In the genomic region with DNA sequence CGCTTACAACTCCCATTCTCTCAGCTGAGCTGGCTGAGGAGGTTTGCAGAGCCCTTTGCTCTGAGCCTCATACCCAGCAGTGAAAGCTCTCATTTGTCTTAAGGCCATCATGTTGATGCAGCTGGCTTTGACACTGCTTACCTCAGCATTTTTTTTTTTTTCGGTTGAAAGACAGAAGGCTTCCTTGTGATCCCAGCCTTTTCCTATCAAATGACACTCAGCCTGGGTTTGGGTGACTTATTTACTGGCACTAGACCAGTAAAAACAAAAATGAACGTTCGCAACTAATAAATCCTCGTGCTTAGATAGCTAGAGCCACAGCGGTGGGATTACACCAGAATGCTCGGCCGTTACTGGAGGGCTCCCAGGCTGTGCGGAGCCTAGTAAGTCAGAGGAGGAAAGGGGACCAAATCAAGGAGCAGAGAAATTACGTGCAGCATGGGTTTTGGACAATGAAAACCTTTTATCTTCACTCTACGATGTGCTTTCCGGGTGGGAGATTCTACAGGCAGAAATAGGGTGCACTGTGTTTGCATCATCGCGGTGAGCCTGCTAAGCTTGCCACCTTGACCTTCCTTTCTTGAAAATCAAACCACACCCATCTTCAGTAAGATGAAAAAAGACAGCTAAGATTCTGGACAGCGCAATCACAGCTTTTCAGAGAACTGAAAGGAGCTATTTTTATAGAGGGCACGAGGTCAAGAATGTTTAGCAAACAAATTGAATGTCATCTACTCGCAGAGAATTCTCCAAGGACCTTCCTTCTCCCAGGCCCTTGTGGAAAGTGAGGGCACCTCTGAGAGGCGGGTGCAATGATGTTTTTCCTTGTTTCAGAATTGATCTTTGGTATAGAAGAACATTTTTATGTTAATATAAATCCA, we compare ENCODE assay signal across 8 mouse cellular contexts.
A peak's percentile ranks its signal among the peaks of the same experiment; 100 is the strongest.
DNase-seq lines count a peak whose midpoint lies in the region; ATAC-seq lines count a peak whose summit lies in the region.

No protein-coding gene starts in this region.

- intact Hi-C loops in gastrocnemius, postnatal 14 days (cut with DNase I; ENCODE audit: low total_unique reads) = no loop called here

- peak overlapping the region; percentile 33 for H3K4me2 ChIP-seq in hindbrain, embryonic 13.5 days
- H3K4me2 ChIP-seq in limb, embryonic 13.5 days (replicated peaks) = peak overlapping the region; percentile 10
- H3K4me2 ChIP-seq in neural tube, embryonic 13.5 days = peak overlapping the region; percentile 38

- peak; percentile 17 for DNase-seq in gastrocnemius, postnatal 14 days
- no peak for DNase-seq in gastrocnemius, adult 18-20 months (ENCODE audit: low spot score)
- no peak for DNase-seq in forebrain, embryonic 10.5 days (ENCODE audit: extremely low spot score, low spot score)
- no peak for DNase-seq in ovary, postnatal 14 days (ENCODE audit: low spot score)
- DNase-seq in cerebellum, adult 9-10 months = no peak

- no peaks in the 10 kb centered on the region for H3K27me3 ChIP-seq in forebrain, embryonic 10.5 days (ENCODE audit: poor library complexity, severe bottlenecking)
- no peaks in the 10 kb centered on the region for H3K27me3 ChIP-seq in hindbrain, embryonic 13.5 days
- no peaks in the 10 kb centered on the region for H3K27me3 ChIP-seq in limb, embryonic 13.5 days
- H3K27me3 ChIP-seq in neural tube, embryonic 13.5 days = no peaks in the 10 kb centered on the region

- H3K36me3 ChIP-seq in forebrain, embryonic 10.5 days (replicated peaks) = no peaks in the 10 kb centered on the region
- H3K36me3 ChIP-seq in hindbrain, embryonic 13.5 days = no peaks in the 10 kb centered on the region
- no peaks in the 10 kb centered on the region for H3K36me3 ChIP-seq in limb, embryonic 13.5 days
- H3K36me3 ChIP-seq in neural tube, embryonic 13.5 days = no peaks in the 10 kb centered on the region

- H3K9me3 ChIP-seq in forebrain, embryonic 10.5 days = no peaks in the 10 kb centered on the region
- H3K9me3 ChIP-seq in hindbrain, embryonic 13.5 days = no peaks in the 10 kb centered on the region
- no peaks in the 10 kb centered on the region for H3K9me3 ChIP-seq in limb, embryonic 13.5 days
- no peaks in the 10 kb centered on the region for H3K9me3 ChIP-seq in neural tube, embryonic 13.5 days

- peaks cover 25% of the 10 kb centered on the region for H3K4me1 ChIP-seq in forebrain, embryonic 10.5 days
- peaks cover 20% of the 10 kb centered on the region for H3K4me1 ChIP-seq in hindbrain, embryonic 13.5 days (replicated peaks)
- H3K4me1 ChIP-seq in limb, embryonic 13.5 days = peaks cover 18% of the 10 kb centered on the region
- peaks cover 23% of the 10 kb centered on the region for H3K4me1 ChIP-seq in neural tube, embryonic 13.5 days (replicated peaks)

- peak overlapping the region; percentile 75 for H3K27ac ChIP-seq in forebrain, embryonic 10.5 days
- peak overlapping the region; percentile 80 for H3K27ac ChIP-seq in hindbrain, embryonic 13.5 days
- peak overlapping the region; percentile 65; the same call in 1 of the 2 replicates for H3K27ac ChIP-seq in limb, embryonic 13.5 days
- H3K27ac ChIP-seq in neural tube, embryonic 13.5 days (replicated peaks) = peak overlapping the region; percentile 88

- peak overlapping the region; percentile 51 for H3K9ac ChIP-seq in hindbrain, embryonic 13.5 days
- H3K9ac ChIP-seq in limb, embryonic 13.5 days = no peak overlapping the region
- peak overlapping the region; percentile 50 for H3K9ac ChIP-seq in neural tube, embryonic 13.5 days

- H3K4me3 ChIP-seq in forebrain, embryonic 10.5 days = no peak overlapping the region; the same call in 1 of the 2 replicates
- H3K4me3 ChIP-seq in hindbrain, embryonic 13.5 days = no peak overlapping the region
- no peak overlapping the region for H3K4me3 ChIP-seq in limb, embryonic 13.5 days
- H3K4me3 ChIP-seq in neural tube, embryonic 13.5 days = peak overlapping the region; percentile 8; the same call in 1 of the 2 replicates

- 42% methylated on average over 18 of the region's 18 CpGs for WGBS in forebrain, embryonic 10.5 days
- 8% methylated on average over 18 of the region's 18 CpGs for WGBS in hindbrain, embryonic 13.5 days
- 31% methylated on average over 18 of the region's 18 CpGs for WGBS in limb, embryonic 13.5 days
- 8% methylated on average over 18 of the region's 18 CpGs for WGBS in neural tube, embryonic 13.5 days

- peak; percentile 88 for ATAC-seq in hindbrain, embryonic 13.5 days (ENCODE audit: low FRiP score)
- peak; percentile 77 for ATAC-seq in limb, embryonic 13.5 days (ENCODE audit: low FRiP score, low read depth)
- ATAC-seq in neural tube, embryonic 13.5 days (ENCODE audit: low read depth) = peak; percentile 87
